Mouse (Mus musculus) lung, embryonic 16.5 days (tissue): Measurements from ENCODE around the gene Slc39a3. TPM values are rescaled to one million over a fixed set of nuclear protein-coding genes. Genes with fewer than 3 reads are reported as not detected.
"Not testable (repeated sequence)": the region's sequence is repeated elsewhere in the genome, so short reads cannot be mapped to it uniquely, and the experiment has no call there.

Experiments used
- ATAC-seq: fragments of 200-750 bp; cut with Nextera tagmentation; 2 replicates; pipeline ENCODE4 v1.8.0; 2017; ENCODE audit warnings: low read depth, mild to moderate bottlenecking, moderate library complexity
- H3K27ac ChIP-seq: fragments of 300-500 bp; sonication (generic); 2 replicates; pipeline ENCODE4 v1.5.1; 2014; ENCODE audit warnings: mild to moderate bottlenecking, control low read depth, low read length
- H3K27me3 ChIP-seq: fragments of 300-500 bp; sonication (generic); 2 replicates; pipeline ENCODE4 v1.6.1; 2014; ENCODE audit warnings: low read depth, low read length, mixed read lengths; ENCODE audit not compliant: control insufficient read depth, insufficient read depth
- H3K36me3 ChIP-seq: fragments of 300-500 bp; sonication (generic); 2 replicates; pipeline ENCODE4 v1.6.1; 2014; ENCODE audit warnings: low read length; ENCODE audit not compliant: control insufficient read depth, insufficient read depth
- H3K4me1 ChIP-seq: fragments of 300-500 bp; sonication (generic); replicated peaks from 2 replicates; pipeline ENCODE4 v1.6.1; 2014; ENCODE audit warnings: low read length, mixed read lengths; ENCODE audit not compliant: control insufficient read depth, insufficient read depth
- H3K4me2 ChIP-seq: fragments of 300-500 bp; sonication (generic); 2 replicates; pipeline ENCODE4 v1.6.1; 2014; ENCODE audit warnings: low read depth, low read length, control low read depth
- H3K4me3 ChIP-seq: fragments of 300-500 bp; sonication (generic); 2 replicates; pipeline ENCODE4 v1.5.1; 2014; ENCODE audit warnings: mild to moderate bottlenecking, low read length, control low read depth
- H3K9ac ChIP-seq: fragments of 300-500 bp; sonication (generic); 2 replicates; pipeline ENCODE4 v1.6.1; 2014; ENCODE audit warnings: low read length, control low read depth
- H3K9me3 ChIP-seq: fragments of 300-500 bp; sonication (generic); 2 replicates; pipeline ENCODE4 v1.6.1; 2016; ENCODE audit warnings: low read length; ENCODE audit not compliant: control insufficient read depth
- WGBS: fragments of 180-500 bp; shearing (Covaris S2); extraction: QIAGEN DNeasy Blood & Tissue Kit; methylation state at CpG from one replicate; pipeline ENCODE4 v1.1.7; 2014; 5-methylcytosine and 5-hydroxymethylcytosine counted together
- polyA plus RNA-seq: library from polyadenylated mRNA; unstranded; fragments of >200 nt; fragmentation: Nextera tagmentation; extraction: Ambion mirVana; gene quantifications from 2 replicates; pipeline ENCODE4 v1.2.1, GENCODE M21; 2015

The Slc39a3 gene
- polyA plus RNA-seq, 1 experiment from 2014 or later = 19.4 TPM

- H3K27ac ChIP-seq = no peak within 1 kb of the TSS
- H3K4me1 ChIP-seq = peaks cover 11% of the 10 kb centered on the region
- 0 out of 2 replicates have a peak, but pooled peaks cover 2% of the 10 kb centered on the region for H3K36me3 ChIP-seq
- peak within 1 kb of the TSS; percentile 66 for H3K9ac ChIP-seq
- no peaks in the 10 kb centered on the region for H3K9me3 ChIP-seq
- ATAC-seq = peak; percentile 98
- WGBS = under 1% methylated on average over 35 of the region's 35 CpGs
- peak within 1 kb of the TSS; percentile 55 for H3K4me3 ChIP-seq
- H3K4me2 ChIP-seq = peak within 1 kb of the TSS; percentile 63
- no peaks in the 10 kb centered on the region for H3K27me3 ChIP-seq
Observed at GRCm38 (mm10) chr10:81069836-81070235, 32.6 kb upstream of the Slc39a3 start, which contains the start of gene Thop1. Gene Thop1, plus strand, starts transcription at chr10:81070035.

- H3K4me1 ChIP-seq = peaks cover 11% of the 10 kb centered on the region
- no peak overlapping the region for H3K4me2 ChIP-seq
- WGBS = 69% methylated on average over 5 of the region's 5 CpGs
- no peak overlapping the region for H3K4me3 ChIP-seq
- ATAC-seq = no peak
- H3K9ac ChIP-seq = no peak overlapping the region
- no peaks in the 10 kb centered on the region for H3K27me3 ChIP-seq
- H3K36me3 ChIP-seq = no peaks in the 10 kb centered on the region
- H3K27ac ChIP-seq = no peak overlapping the region
- no peaks in the 10 kb centered on the region for H3K9me3 ChIP-seq
Observed at GRCm38 (mm10) chr10:81068706-81069105, 31.5 kb upstream of the Slc39a3 start.

DNA sequence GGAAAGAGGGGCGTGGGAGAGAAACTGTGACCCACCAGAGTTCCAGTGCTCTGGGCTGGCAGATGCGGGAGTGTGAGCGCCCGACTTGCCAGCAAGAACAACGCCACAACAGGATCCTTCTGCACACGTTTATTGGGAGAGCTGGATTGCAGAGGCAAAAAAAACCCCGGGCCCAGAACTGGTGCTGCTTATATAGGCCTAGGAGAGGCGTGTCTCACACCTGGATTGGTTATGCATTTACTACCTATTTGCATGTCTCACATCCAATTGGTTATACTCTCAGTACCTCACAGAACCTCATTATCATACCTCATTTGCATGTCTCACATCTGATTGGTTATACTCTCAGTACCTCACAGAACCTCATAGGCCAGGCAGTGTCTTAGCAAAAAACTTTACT, 27.3 kb upstream of the Slc39a3 start:
- not testable (repeated sequence) for H3K4me2 ChIP-seq, H3K27me3 ChIP-seq, H3K4me3 ChIP-seq, ATAC-seq, H3K9me3 ChIP-seq, H3K9ac ChIP-seq, H3K27ac ChIP-seq, H3K36me3 ChIP-seq, H3K4me1 ChIP-seq
- 80% methylated on average over 8 of the region's 8 CpGs for WGBS

DNA sequence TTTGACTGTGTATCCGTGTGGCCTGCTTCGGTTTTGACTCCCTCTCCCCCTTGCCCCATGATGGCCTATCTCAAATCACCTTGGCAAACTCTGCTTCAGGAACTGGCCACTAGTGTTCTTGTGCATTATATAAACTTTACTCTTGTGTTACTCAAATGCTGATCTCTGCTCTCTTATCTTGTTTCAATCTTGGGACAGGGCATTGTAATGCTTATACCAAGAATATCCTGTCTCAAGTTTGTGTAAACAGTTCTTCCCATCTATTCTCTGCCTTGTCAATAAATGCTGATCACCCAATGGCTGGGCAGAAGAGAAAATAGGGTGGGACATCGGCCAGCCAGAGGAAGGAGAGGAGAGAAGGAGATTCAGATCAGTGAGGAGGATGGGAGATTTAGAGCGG, 25.5 kb upstream of the Slc39a3 start:
- H3K4me3 ChIP-seq = no peak overlapping the region
- no peaks in the 10 kb centered on the region for H3K9me3 ChIP-seq
- 0 out of 2 replicates have a peak overlapping the region, but pooled peaks have one; percentile 26 for H3K9ac ChIP-seq
- no peaks in the 10 kb centered on the region for H3K27me3 ChIP-seq
- H3K27ac ChIP-seq = no peak overlapping the region
- no peaks in the 10 kb centered on the region for H3K36me3 ChIP-seq
- WGBS = 44% methylated on average over 4 of the region's 4 CpGs
- no peak overlapping the region for H3K4me2 ChIP-seq
- peaks cover 9% of the 10 kb centered on the region for H3K4me1 ChIP-seq
- ATAC-seq = no peak

DNA sequence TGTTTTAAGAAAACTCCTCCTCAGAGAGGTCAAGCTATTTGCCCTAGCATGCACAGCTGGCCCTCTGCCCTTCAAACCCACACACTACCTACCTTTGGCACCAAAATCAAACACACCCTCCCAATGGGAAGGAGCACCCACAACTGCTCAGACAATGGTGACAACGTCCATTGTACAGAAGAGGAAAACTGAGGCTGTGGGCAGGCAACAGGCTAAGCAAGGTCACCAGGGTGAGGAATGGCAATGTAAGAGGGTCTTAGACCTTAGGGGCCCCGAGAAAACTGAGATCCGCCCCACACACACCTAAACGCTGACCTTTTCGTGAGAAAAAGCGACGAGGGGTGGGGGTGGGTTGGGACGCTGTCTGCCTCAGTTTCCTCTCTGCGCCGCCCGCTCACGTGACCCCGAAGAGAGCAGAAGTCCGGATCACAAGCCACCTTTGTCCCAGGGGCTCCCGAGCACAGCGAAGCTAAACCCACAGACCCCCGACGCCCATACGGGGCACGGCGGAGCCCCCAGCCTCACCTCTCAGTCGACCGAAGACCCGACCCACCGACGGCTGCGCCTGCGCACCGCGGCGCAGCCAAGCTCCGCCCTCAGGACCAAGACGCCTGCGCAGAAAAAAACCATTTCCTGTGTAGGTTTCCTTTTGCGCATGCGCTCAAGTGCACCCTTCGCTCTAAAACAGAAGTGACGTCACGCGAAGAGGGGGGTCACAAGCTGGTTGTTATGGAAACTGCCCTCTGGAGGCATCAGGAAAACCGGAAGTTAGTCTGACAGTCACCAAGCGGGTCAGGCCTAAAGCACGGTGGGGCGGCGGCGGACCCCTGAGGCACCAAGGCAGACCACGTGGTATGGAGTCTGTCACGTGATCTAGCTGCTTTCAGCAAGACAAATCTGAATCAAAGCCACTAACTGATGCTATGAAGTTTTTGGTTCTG, 22.6 kb upstream of the Slc39a3 start, which contains the start of gene Sgta:
Gene Sgta (minus strand): TSS at position 579 of the 941 bp plus-strand sequence.
- H3K9ac ChIP-seq = peak within 1 kb of the TSS; percentile 94
- H3K27ac ChIP-seq = peak within 1 kb of the TSS; percentile 43; the same call in 1 of the 2 replicates
- WGBS = under 1% methylated on average over 48 of the region's 48 CpGs
- H3K36me3 ChIP-seq = no peaks in the 10 kb centered on the region
- H3K4me3 ChIP-seq = peak within 1 kb of the TSS; percentile 97
- peak; percentile 98 for ATAC-seq
- peak within 1 kb of the TSS; percentile 95 for H3K4me2 ChIP-seq
- H3K27me3 ChIP-seq = no peaks in the 10 kb centered on the region
- H3K9me3 ChIP-seq = no peaks in the 10 kb centered on the region
- H3K4me1 ChIP-seq = peaks cover 9% of the 10 kb centered on the region

DNA sequence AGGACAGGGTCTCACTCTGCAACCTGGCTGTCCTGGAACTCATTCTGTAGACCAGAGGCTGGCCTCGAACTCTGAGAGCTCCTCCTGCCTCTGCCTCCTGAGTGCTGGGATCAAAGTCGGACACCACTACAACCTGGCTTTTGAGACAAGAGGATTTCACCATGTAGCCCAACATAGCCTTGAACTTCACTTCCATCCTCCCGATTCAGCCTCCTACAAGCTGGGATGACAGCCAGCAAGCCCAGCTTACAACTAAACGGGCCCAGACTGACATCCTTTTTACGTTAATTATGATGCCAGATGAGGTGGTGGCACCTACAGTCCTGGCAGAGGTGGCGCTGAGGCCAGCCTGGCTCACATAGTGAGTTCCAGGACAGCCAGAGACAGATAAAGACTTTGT, 21.7 kb upstream of the Slc39a3 start:
- Histone ChIP-seq H3K36me3 (no peaks in the 10 kb centered on the region), H3K9me3 (no peaks in the 10 kb centered on the region), H3K9ac (peak overlapping the region; percentile 94), H3K4me1 (peaks cover 9% of the 10 kb centered on the region), H3K4me3 (peak overlapping the region; percentile 97), H3K27ac (no peak overlapping the region), H3K27me3 (no peaks in the 10 kb centered on the region), H3K4me2 (peak overlapping the region; percentile 95)
- WGBS = 67% methylated on average over 6 of the region's 6 CpGs
- ATAC-seq = no peak

- no peak for ATAC-seq
- Histone ChIP-seq H3K4me3 (no peak overlapping the region), H3K9ac (no peak overlapping the region), H3K36me3 (no peaks in the 10 kb centered on the region; the same call in 1 of the 2 replicates), H3K27me3 (no peaks in the 10 kb centered on the region), H3K4me2 (no peak overlapping the region), H3K9me3 (no peaks in the 10 kb centered on the region), H3K4me1 (peaks cover 9% of the 10 kb centered on the region), H3K27ac (no peak overlapping the region)
- WGBS = 89% methylated on average over 23 of the region's 23 CpGs
Observed at GRCm38 (mm10) chr10:81057406-81058130, 20.3 kb upstream of the Slc39a3 start.

DNA sequence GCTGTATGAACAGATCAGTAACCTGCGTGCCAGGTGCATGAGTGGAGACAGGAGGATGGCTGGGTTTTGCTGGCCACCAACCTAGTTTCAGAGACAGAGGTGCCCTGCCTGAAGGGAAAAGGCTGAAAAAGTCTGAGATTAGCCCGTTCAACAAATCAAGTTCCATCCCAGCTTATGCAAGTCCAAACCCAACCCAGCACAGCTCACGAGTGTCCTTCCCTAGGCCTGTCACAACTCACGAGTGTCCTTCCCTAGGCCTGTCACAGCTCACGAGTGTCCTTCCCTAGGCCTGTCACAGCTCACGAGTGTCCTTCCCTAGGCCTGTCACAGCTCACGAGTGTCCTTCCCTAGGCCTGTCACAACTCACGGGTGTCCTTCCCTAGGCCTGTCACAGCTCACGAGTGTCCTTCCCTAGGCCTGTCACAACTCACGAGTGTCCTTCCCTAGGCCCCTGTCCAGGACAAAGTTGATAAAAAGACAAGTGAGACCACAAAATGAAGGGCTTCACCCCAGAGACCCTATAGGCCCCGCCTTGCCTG, 18.6 kb upstream of the Slc39a3 start:
- not testable (repeated sequence) for H3K9ac ChIP-seq, H3K4me2 ChIP-seq, ATAC-seq, H3K9me3 ChIP-seq, H3K4me3 ChIP-seq, H3K4me1 ChIP-seq, H3K27me3 ChIP-seq, H3K27ac ChIP-seq
- peaks cover 12% of the 10 kb centered on the region for H3K36me3 ChIP-seq
- 77% methylated on average over 11 of the region's 11 CpGs for WGBS

DNA sequence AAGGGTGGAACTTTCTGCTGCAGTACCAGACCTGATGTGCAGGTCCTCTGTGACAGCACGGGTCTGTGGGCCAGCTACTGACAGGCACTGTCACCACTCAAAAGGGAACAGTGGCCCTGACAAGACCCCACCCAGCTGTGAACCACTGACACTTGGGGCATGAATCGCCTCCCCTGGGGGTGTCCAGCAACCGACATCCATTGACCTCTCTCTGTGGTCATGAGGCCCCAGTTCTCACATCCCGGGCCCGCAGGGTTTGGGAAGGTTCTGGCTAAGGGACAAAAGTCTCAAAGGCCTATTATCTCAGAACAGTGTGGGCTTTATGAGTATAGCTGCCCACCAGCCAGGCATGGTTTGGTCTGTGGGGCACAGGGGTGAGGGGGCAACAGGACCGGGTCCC, 17.9 kb upstream of the Slc39a3 start:
- no peaks in the 10 kb centered on the region for H3K9me3 ChIP-seq
- no peak for ATAC-seq
- H3K36me3 ChIP-seq = peaks cover 19% of the 10 kb centered on the region
- no peak overlapping the region for H3K4me2 ChIP-seq
- H3K27me3 ChIP-seq = no peaks in the 10 kb centered on the region
- H3K9ac ChIP-seq = no peak overlapping the region
- H3K4me1 ChIP-seq = peaks cover 9% of the 10 kb centered on the region
- no peak overlapping the region for H3K27ac ChIP-seq
- H3K4me3 ChIP-seq = no peak overlapping the region
- 87% methylated on average over 6 of the region's 6 CpGs for WGBS
